Mouse (Mus musculus) CH12.LX (cell line): Measurements from ENCODE around the gene Rbp2. TPM values are rescaled to one million over a fixed set of nuclear protein-coding genes. Genes with fewer than 3 reads are reported as not detected.

ENCODE experiments used
- DNase-seq: peaks from one replicate; pipeline ENCODE4 v3.0.0-alpha.2; 2013; ENCODE audit errors: extremely low read depth
- H3K27ac ChIP-seq: 2 replicates; pipeline ENCODE4 v1.5.1; 2012; ENCODE audit warnings: low read depth, mild to moderate bottlenecking, control low read depth, moderate library complexity; ENCODE audit not compliant: insufficient read depth
- H3K27me3 ChIP-seq: replicated peaks from 2 replicates; pipeline ENCODE3; 2012; ENCODE audit warnings: inconsistent platforms
- H3K36me3 ChIP-seq, 2 experiments: replicated peaks in 1 of 2; 2 replicates each; pipeline versions ENCODE3 to v1.6.1; 2012; ENCODE audit warnings: inconsistent platforms in 1 of 2, low read length in 1 of 2, mild to moderate bottlenecking in 1 of 2, mixed read lengths in 1 of 2, moderate library complexity in 1 of 2; ENCODE audit not compliant: control insufficient read depth in 1 of 2, insufficient read depth in 1 of 2
- H3K4me1 ChIP-seq, 2 experiments: 2 replicates each; pipeline ENCODE4 v1.6.1; 2012; ENCODE audit warnings: inconsistent platforms in 1 of 2, moderate library complexity in 1 of 2; ENCODE audit not compliant: insufficient read depth in 2 of 2, control insufficient read depth in 1 of 2
- H3K4me2 ChIP-seq: 2 replicates; pipeline ENCODE4 v1.6.1; 2012; ENCODE audit warnings: low read depth, mild to moderate bottlenecking, control low read depth; ENCODE audit not compliant: poor library complexity, insufficient read depth, severe bottlenecking
- H3K4me3 ChIP-seq, 3 experiments: fragments of 150-350 bp in 1 of 3; sonication (generic) in 1 of 3; replicated peaks in 1 of 3; 2 replicates each; pipeline versions ENCODE3 to v1.5.1; 2011 to 2012; ENCODE audit warnings: low read depth in 2 of 3, low read length in 2 of 3, mild to moderate bottlenecking in 2 of 3, moderate library complexity in 2 of 3, control low read depth in 1 of 3, improper control_type of control experiment in 1 of 3, inconsistent platforms in 1 of 3, mixed read lengths in 1 of 3; ENCODE audit not compliant: poor library complexity in 1 of 3
- H3K79me2 ChIP-seq: replicated peaks from 2 replicates; pipeline ENCODE4 v1.6.1; 2012; ENCODE audit warnings: mild to moderate bottlenecking, moderate library complexity; ENCODE audit not compliant: control insufficient read depth, poor library complexity, insufficient read depth, severe bottlenecking; ENCODE audit errors: extremely low read depth
- H3K9ac ChIP-seq: 2 replicates; pipeline ENCODE4 v1.6.1; 2012; ENCODE audit warnings: low read depth, mild to moderate bottlenecking, control low read depth, moderate library complexity; ENCODE audit not compliant: insufficient read depth
- H3K9me3 ChIP-seq: replicated peaks from 2 replicates; pipeline ENCODE3; 2012; ENCODE audit warnings: low read length, inconsistent platforms, mixed read lengths
- CHD1 ChIP-seq: IDR thresholded peaks from 2 replicates; pipeline ENCODE4 v1.6.1; 2012; ENCODE audit warnings: low read depth, low read length, improper control_type of control experiment, inconsistent platforms
- CHD2 ChIP-seq: IDR thresholded peaks from 2 replicates; pipeline ENCODE4 v1.6.1; 2011; ENCODE audit warnings: low read length, improper control_type of control experiment
- CTCF ChIP-seq, 2 experiments: IDR thresholded peaks in 1 of 2; conservative IDR thresholded peaks in 1 of 2; 2 replicates each; pipeline ENCODE4 v1.5.1; 2011 to 2012; ENCODE audit warnings: low read depth in 2 of 2, low read length in 2 of 2, improper control_type of control experiment in 1 of 2, inconsistent platforms in 1 of 2, mild to moderate bottlenecking in 1 of 2, moderate library complexity in 1 of 2
- E2F4 ChIP-seq: IDR thresholded peaks from 2 replicates; pipeline ENCODE4 v1.6.1; 2011; ENCODE audit warnings: low read depth, low read length, improper control_type of control experiment; ENCODE audit not compliant: insufficient replicate concordance
- EP300 ChIP-seq: IDR thresholded peaks from 2 replicates; pipeline ENCODE4 v1.6.1; 2011; ENCODE audit warnings: low read length, improper control_type of control experiment
- ETS1 ChIP-seq: conservative IDR thresholded peaks from 2 replicates; pipeline ENCODE4 v1.6.1; 2012; ENCODE audit warnings: low read depth, mild to moderate bottlenecking, inconsistent platforms, low read length, improper control_type of control experiment, moderate library complexity
- GABPA ChIP-seq: IDR thresholded peaks from 2 replicates; pipeline ENCODE4 v1.6.1; 2012; ENCODE audit warnings: low read depth, low read length, improper control_type of control experiment, inconsistent platforms; ENCODE audit not compliant: insufficient replicate concordance
- HCFC1 ChIP-seq: IDR thresholded peaks from 2 replicates; pipeline ENCODE4 v1.6.1; 2012; ENCODE audit warnings: low read depth, mild to moderate bottlenecking, inconsistent platforms, low read length, improper control_type of control experiment
- IRF4 ChIP-seq: IDR thresholded peaks from 2 replicates; pipeline ENCODE4 v1.6.1; 2014; ENCODE audit warnings: low read depth, mild to moderate bottlenecking, inconsistent platforms, low read length, improper control_type of control experiment
- JUND ChIP-seq: conservative IDR thresholded peaks from 2 replicates; pipeline ENCODE4 v1.6.1; 2011; ENCODE audit warnings: low read depth, low read length, improper control_type of control experiment
- KAT2A ChIP-seq: IDR thresholded peaks from 2 replicates; pipeline ENCODE4 v1.6.1; 2012; ENCODE audit warnings: low read length, improper control_type of control experiment, inconsistent platforms; ENCODE audit not compliant: insufficient replicate concordance
- MAFK ChIP-seq: IDR thresholded peaks from 2 replicates; pipeline ENCODE4 v1.6.1; 2011; ENCODE audit warnings: low read length, improper control_type of control experiment; ENCODE audit not compliant: insufficient replicate concordance
- MEF2A ChIP-seq: IDR thresholded peaks from 2 replicates; pipeline ENCODE4 v1.6.1; 2014; ENCODE audit warnings: low read depth, mild to moderate bottlenecking, inconsistent platforms, low read length, improper control_type of control experiment, borderline replicate concordance
- MXI1 ChIP-seq: IDR thresholded peaks from 2 replicates; pipeline ENCODE4 v1.6.1; 2011; ENCODE audit warnings: mild to moderate bottlenecking, low read depth, low read length, improper control_type of control experiment
- MYC ChIP-seq: IDR thresholded peaks from 2 replicates; pipeline ENCODE4 v1.6.1; 2011; ENCODE audit warnings: low read depth, mild to moderate bottlenecking, improper control_type of control experiment, low read length
- NELFE ChIP-seq: IDR thresholded peaks from 2 replicates; pipeline ENCODE4 v1.6.1; 2011; ENCODE audit warnings: low read depth, low read length, improper control_type of control experiment
- NRF1 ChIP-seq: IDR thresholded peaks from 2 replicates; pipeline ENCODE4 v1.6.1; 2014; ENCODE audit warnings: low read depth, mild to moderate bottlenecking, inconsistent platforms, low read length, improper control_type of control experiment, moderate library complexity
- POLR2A ChIP-seq: IDR thresholded peaks from 2 replicates; pipeline ENCODE4 v1.6.1; 2011; ENCODE audit warnings: low read depth, mild to moderate bottlenecking, improper control_type of control experiment, low read length
- POLR2AphosphoS2 ChIP-seq: IDR thresholded peaks from 2 replicates; pipeline ENCODE4 v1.6.1; 2011; ENCODE audit warnings: low read depth, low read length, improper control_type of control experiment
- RCOR1 ChIP-seq: conservative IDR thresholded peaks from 2 replicates; pipeline ENCODE4 v1.6.1; 2012; ENCODE audit warnings: low read depth, mild to moderate bottlenecking, inconsistent platforms, low read length, improper control_type of control experiment
- SIN3A ChIP-seq: IDR thresholded peaks from 2 replicates; pipeline ENCODE4 v1.6.1; 2012; ENCODE audit warnings: low read length, improper control_type of control experiment, inconsistent platforms
- SMC3 ChIP-seq: IDR thresholded peaks from 2 replicates; pipeline ENCODE4 v1.6.1; 2011; ENCODE audit warnings: low read depth, low read length, improper control_type of control experiment
- TCF12 ChIP-seq: IDR thresholded peaks from 2 replicates; pipeline ENCODE4 v1.6.1; 2014; ENCODE audit warnings: low read depth, mild to moderate bottlenecking, inconsistent platforms, low read length, improper control_type of control experiment
- USF1 ChIP-seq: IDR thresholded peaks from 2 replicates; pipeline ENCODE4 v1.6.1; 2014; ENCODE audit warnings: low read depth, mild to moderate bottlenecking, inconsistent platforms, low read length, improper control_type of control experiment
- USF2 ChIP-seq: conservative IDR thresholded peaks from 2 replicates; pipeline ENCODE4 v1.6.1; 2011; ENCODE audit warnings: low read depth, low read length, improper control_type of control experiment
- ZKSCAN1 ChIP-seq: IDR thresholded peaks from 2 replicates; pipeline ENCODE4 v1.6.1; 2012; ENCODE audit warnings: low read depth, inconsistent platforms, low read length, improper control_type of control experiment, borderline replicate concordance
- dilution Hi-C: fragments of 300-500 bp; cut with MboI; formaldehyde crosslinking; loops from 2 replicates; pipeline ENCODE4 v1.14.3; 2020; ENCODE audit warnings: low sequenced_read_pairs; ENCODE audit not compliant: extremely low pct_unique_long_range_greater_than_20kb, extremely low pct_ligation_motif_present
- in situ Hi-C: fragments of 300-500 bp; cut with MboI; formaldehyde crosslinking; loops from 3 replicates; pipeline ENCODE4 v1.14.3; 2019; ENCODE audit warnings: low sequenced_read_pairs, low pct_ligation_motif_present, low pct_unique_long_range_greater_than_20kb, mixed read lengths
- polyA plus RNA-seq: library from polyadenylated mRNA; unstranded; fragments of >175 nt; gene quantifications from 2 replicates; pipeline ENCODE4 v1.2.1, GENCODE M21; 2012; ENCODE audit warnings: low read depth; ENCODE audit not compliant: insufficient read length
- total RNA-seq, 2 experiments: library from RNA; depleted of rRNA; stranded (reverse); fragments of 300-350 nt in 1 of 2; fragments of >200 nt in 1 of 2; gene quantifications; 2 replicates each; pipeline ENCODE4 v1.2.3; 2012 to 2014

Rbp2 gene
- total and polyA plus RNA-seq, 3 experiments: 1.7 to 1.9 (median 1.8) TPM

DNA sequence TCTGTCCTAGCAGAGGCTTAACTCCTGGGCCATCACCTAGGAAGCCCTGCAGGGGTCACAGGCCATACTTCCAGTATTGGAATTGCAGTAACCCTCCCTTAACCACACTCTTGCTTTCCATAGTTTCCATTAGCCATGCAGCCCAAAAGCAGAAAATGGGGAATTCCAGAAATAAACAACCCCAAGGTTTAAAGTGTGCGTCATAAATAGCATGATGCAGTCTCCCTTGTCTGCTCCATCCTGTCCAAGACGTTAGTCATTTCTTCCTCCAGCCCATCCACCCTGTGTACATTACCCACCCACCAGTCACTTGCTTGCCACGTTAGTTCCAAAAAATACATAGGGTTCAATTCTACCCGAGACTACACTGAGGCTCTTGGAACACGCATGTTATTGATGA is 13.7 kb downstream of the Rbp2 start:
- in situ Hi-C loops (no loop called here), dilution Hi-C loops (no loop called here)
- Histone ChIP-seq H3K27ac (no peak overlapping the region), H3K4me1 (peaks cover 3 to 28% of the 10 kb centered on the region in 2 experiments; a peak in 3 of 4 replicates), H3K36me3 (no peaks in the 10 kb centered on the region), H3K9ac (no peak overlapping the region), H3K9me3 (no peaks in the 10 kb centered on the region), H3K27me3 (peaks cover under 1% of the 10 kb centered on the region), H3K4me2 (no peak overlapping the region), H3K79me2 (no peaks in the 10 kb centered on the region), H3K4me3 (no peak overlapping the region)
- TF ChIP-seq NRF1: no peak
- no peak for TF ChIP-seq HCFC1
- no peak for TF ChIP-seq POLR2AphosphoS2
- no peak for TF ChIP-seq TCF12
- no peak for TF ChIP-seq MEF2A
- no peak for TF ChIP-seq MAFK
- no peak for TF ChIP-seq ZKSCAN1
- TF ChIP-seq CHD1: no peak
- TF ChIP-seq MYC: no peak
- TF ChIP-seq E2F4: no peak
- no peak for TF ChIP-seq USF2
- TF ChIP-seq USF1: no peak
- TF ChIP-seq MXI1: no peak
- TF ChIP-seq GABPA: no peak
- TF ChIP-seq RCOR1: no peak
- TF ChIP-seq JUND: no peak
- no peak for TF ChIP-seq KAT2A
- no peak for TF ChIP-seq EP300
- no peak for TF ChIP-seq ETS1
- TF ChIP-seq CTCF (conservative IDR thresholded peaks at IDR 0.05 in 1 of 2, IDR thresholded peaks at IDR 0.05 in 1 of 2; ENCODE audit: low read depth in 2 of 2, low read length in 2 of 2): no peak
- no peak for DNase-seq

DNA sequence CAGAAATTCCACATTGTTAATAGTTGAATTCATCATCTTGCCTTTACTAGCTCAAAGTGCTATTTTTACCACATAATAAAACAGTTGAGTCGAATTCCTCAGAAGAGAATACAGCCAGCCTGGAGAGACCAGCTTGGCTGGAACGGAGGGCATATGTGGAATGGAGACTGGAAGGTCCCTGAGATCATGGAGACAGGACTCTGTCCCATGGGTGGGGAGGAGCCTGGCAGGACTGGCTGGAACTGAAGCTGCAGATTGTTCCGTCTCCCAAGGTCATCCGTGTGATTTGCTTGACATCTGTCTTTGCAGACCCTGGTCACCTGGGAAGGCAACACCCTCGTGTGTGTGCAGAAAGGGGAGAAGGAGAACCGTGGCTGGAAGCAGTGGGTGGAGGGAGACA is 21.6 kb downstream of the Rbp2 start:
- in situ Hi-C loops: no loop called here
- H3K4me1 ChIP-seq: no peaks in the 10 kb centered on the region
- no peak for DNase-seq
- no peaks in the 10 kb centered on the region for H3K79me2 ChIP-seq
- H3K9ac ChIP-seq: no peak overlapping the region
- dilution Hi-C loops: no loop called here
- H3K27ac ChIP-seq: no peak overlapping the region
- TF ChIP-seq CHD1 (no peak), SIN3A (no peak), NELFE (no peak), CHD2 (no peak), IRF4 (no peak), SMC3 (no peak), MAFK (no peak), TCF12 (no peak), GABPA (no peak), POLR2A (no peak), EP300 (no peak)
- H3K9me3 ChIP-seq: no peaks in the 10 kb centered on the region
- no peak overlapping the region for H3K4me3 ChIP-seq
- no peak overlapping the region for H3K4me2 ChIP-seq
- H3K27me3 ChIP-seq: no peaks in the 10 kb centered on the region
- H3K36me3 ChIP-seq: no peaks in the 10 kb centered on the region
